Mouse (Mus musculus) myocyte (in vitro differentiated cells): ENCODE data around the gene Mrtfa.

Experiments used
- CEBPB ChIP-seq: IDR thresholded peaks from 2 replicates; pipeline ENCODE4 v1.6.1; 2011; ENCODE audit warnings: mild to moderate bottlenecking, moderate library complexity; ENCODE audit not compliant: poor library complexity, insufficient read depth, severe bottlenecking
- E2F4 ChIP-seq: IDR thresholded peaks from one replicate; pipeline ENCODE4 v1.6.1; 2011; ENCODE audit warnings: mild to moderate bottlenecking, control low read depth, moderate library complexity; ENCODE audit not compliant: insufficient read depth
- MAX ChIP-seq: IDR thresholded peaks from one replicate; pipeline ENCODE4 v1.6.1; 2011; ENCODE audit warnings: low read depth, mild to moderate bottlenecking, control low read depth
- MYOD1 ChIP-seq, 3 experiments: IDR thresholded peaks; one replicate each; pipeline ENCODE4 v1.6.1; 2011; ENCODE audit warnings: control low read depth in 2 of 3, low read depth in 2 of 3, mild to moderate bottlenecking in 2 of 3, moderate library complexity in 1 of 3; ENCODE audit not compliant: insufficient read length in 2 of 3, control insufficient read depth in 1 of 3
- MYOG ChIP-seq, 3 experiments: IDR thresholded peaks; one replicate each; pipeline ENCODE4 v1.6.1; 2011; ENCODE audit warnings: control low read depth in 2 of 3, low read depth in 2 of 3, mild to moderate bottlenecking in 2 of 3; ENCODE audit not compliant: insufficient read length in 2 of 3, control insufficient read depth in 1 of 3, insufficient read depth in 1 of 3
- POLR2A ChIP-seq: IDR thresholded peaks from one replicate; pipeline ENCODE4 v1.6.1; 2011; ENCODE audit warnings: low read depth, mild to moderate bottlenecking, control low read depth, moderate library complexity; ENCODE audit not compliant: insufficient read length
- TCF3 ChIP-seq: IDR thresholded peaks from one replicate; pipeline ENCODE4 v1.6.1; 2011; ENCODE audit warnings: low read depth, control low read depth; ENCODE audit not compliant: insufficient read length
- USF1 ChIP-seq: IDR thresholded peaks from one replicate; pipeline ENCODE4 v1.6.1; 2011; ENCODE audit warnings: low read depth, mild to moderate bottlenecking, control low read depth, moderate library complexity

DNA sequence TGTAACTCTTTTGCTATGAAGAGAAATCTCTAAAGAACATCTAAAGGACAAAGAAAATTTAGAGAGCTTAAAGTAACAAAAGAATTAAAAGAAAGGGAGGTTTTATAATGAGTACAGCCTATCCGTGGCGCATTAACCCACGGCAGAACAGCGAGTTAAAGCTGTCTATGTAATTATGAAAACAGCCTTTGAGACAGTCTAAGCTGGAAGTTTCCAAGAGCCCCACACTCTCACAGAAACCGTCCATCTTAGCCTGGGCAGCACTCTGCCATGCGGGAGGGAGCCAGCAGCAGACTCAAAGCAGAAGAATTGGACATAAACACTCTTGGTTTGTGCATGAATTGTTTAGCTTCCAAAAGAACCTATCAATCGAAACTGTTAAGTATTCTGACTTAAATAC lies 103.0 kb downstream of the Mrtfa start:
- TF ChIP-seq CEBPB, result no peak
- TF ChIP-seq POLR2A, result no peak
- TF ChIP-seq USF1, result no peak
- no peak for TF ChIP-seq E2F4
- TF ChIP-seq MAX, result no peak
- TF ChIP-seq TCF3, result no peak
- no peak for TF ChIP-seq MYOD1 (IDR thresholded peaks at IDR 0.05; ENCODE audit: control insufficient read depth in 1 of 3, insufficient read length in 2 of 3, low read depth in 2 of 3)
- no peak for TF ChIP-seq MYOG (IDR thresholded peaks at IDR 0.05; ENCODE audit: control insufficient read depth in 1 of 3, insufficient read depth in 1 of 3, insufficient read length in 2 of 3, low read depth in 2 of 3)
